Mouse (Mus musculus) embryonic facial prominence, embryonic 14.5 days (tissue): ENCODE results near the gene Map3k11. TPM values are rescaled to one million over a fixed set of nuclear protein-coding genes. Genes with fewer than 3 reads are reported as not detected.

Experiments used
- microRNA-seq: library from miRNA; unstranded; fragments of <30 nt; microRNA quantifications from one replicate; pipeline ENCODE4, GENCODE M21; 2016; ENCODE audit warnings: borderline number of aligned reads
- polyA plus RNA-seq: library from polyadenylated mRNA; unstranded; fragments of >200 nt; fragmentation: Nextera tagmentation; extraction: Ambion mirVana; gene quantifications from 2 replicates; pipeline ENCODE4 v1.2.1, GENCODE M21; 2014

Gene Map3k11
- polyA plus RNA-seq, 1 experiment from 2014 or later, result 18.9 TPM

Small RNA genes within 50 kb of the gene (microRNA-seq; reads per million reads assigned to microRNA genes)
- not detected for gene Mir6987

Other genes with a start within 250 kb of the Map3k11 start
- gene Fosl1, start 241.2 kb upstream of the Map3k11 start, polyA plus RNA-seq, result not detected in 2 replicates
- gene Ccdc85b, start 230.8 kb upstream of the Map3k11 start, polyA plus RNA-seq, result 5.7 and 6.1 TPM in 2 replicates
- gene Fibp, start 228.1 kb upstream of the Map3k11 start, polyA plus RNA-seq, result 75.0 and 99.0 TPM in 2 replicates
- gene Ctsw, start 220.2 kb upstream of the Map3k11 start, polyA plus RNA-seq, result 0.85 and 1.5 TPM in 2 replicates
- 175 and 190 TPM in 2 replicates for gene Efemp2, start 214.8 kb upstream of the Map3k11 start, polyA plus RNA-seq
- 38.0 and 39.6 TPM in 2 replicates for gene Mus81, start 200.3 kb upstream of the Map3k11 start, polyA plus RNA-seq
- 2,353 and 2,499 TPM in 2 replicates for gene Cfl1, start 198.3 kb upstream of the Map3k11 start, polyA plus RNA-seq
- not detected in 2 replicates for gene 1700020D05Rik, start 185.0 kb upstream of the Map3k11 start, polyA plus RNA-seq
- gene Snx32, start 178.2 kb upstream of the Map3k11 start, polyA plus RNA-seq, result 10.7 and 13.2 TPM in 2 replicates
- 6.1 and 6.4 TPM in 2 replicates for gene Ovol1, start 128.1 kb upstream of the Map3k11 start, polyA plus RNA-seq
- 3.3 and 3.8 TPM in 2 replicates for gene Ap5b1, start 120.7 kb upstream of the Map3k11 start, polyA plus RNA-seq
- gene Rnaseh2c, start 86.9 kb upstream of the Map3k11 start, polyA plus RNA-seq, result 94.8 and 110 TPM in 2 replicates
- 24.7 and 32.5 TPM in 2 replicates for gene Kat5, start 78.5 kb upstream of the Map3k11 start, polyA plus RNA-seq
- 49.2 and 52.9 TPM in 2 replicates for gene Rela, start 51.3 kb upstream of the Map3k11 start, polyA plus RNA-seq
- gene Sipa1, start 25.0 kb upstream of the Map3k11 start, polyA plus RNA-seq, result 24.4 and 26.6 TPM in 2 replicates
- 24.1 and 32.1 TPM in 2 replicates for gene Pcnx3, start 166 bp downstream of the Map3k11 start, polyA plus RNA-seq
- 0.34 and 1.7 TPM in 2 replicates for gene Kcnk7, start 15.6 kb downstream of the Map3k11 start, polyA plus RNA-seq
- 34.2 and 43.4 TPM in 2 replicates for gene Ehbp1l1, start 37.6 kb downstream of the Map3k11 start, polyA plus RNA-seq
- gene Fam89b, start 40.9 kb downstream of the Map3k11 start, polyA plus RNA-seq, result 101 and 111 TPM in 2 replicates
- gene Ltbp3, start 52.2 kb downstream of the Map3k11 start, polyA plus RNA-seq, result 59.2 and 68.0 TPM in 2 replicates
- 78.3 and 79.8 TPM in 2 replicates for gene Scyl1, start 82.7 kb downstream of the Map3k11 start, polyA plus RNA-seq
- 20.6 and 25.8 TPM in 2 replicates for gene Frmd8, start 186.5 kb downstream of the Map3k11 start, polyA plus RNA-seq
- 2.8 and 3.0 TPM in 2 replicates for gene Slc25a45, start 189.1 kb downstream of the Map3k11 start, polyA plus RNA-seq
- 1.4 and 2.0 TPM in 2 replicates for gene Tigd3, start 205.4 kb downstream of the Map3k11 start, polyA plus RNA-seq
- gene Dpf2, start 224.3 kb downstream of the Map3k11 start, polyA plus RNA-seq, result 124 and 143 TPM in 2 replicates
- 14.0 and 16.2 TPM in 2 replicates for gene Cdc42ep2, start 236.1 kb downstream of the Map3k11 start, polyA plus RNA-seq